Mouse (Mus musculus) layer of hippocampus, adult 9-10 months (tissue): ENCODE measurements around the gene Ppm1b.

Source experiments
- DNase-seq: peaks from one replicate; pipeline ENCODE4 v3.0.0; 2022; ENCODE audit warnings: low spot score

Ppm1b gene

GRCm38 (mm10) chr17:84958411-84958911 is 1.9 kb downstream of the Ppm1b start:
- no peak for DNase-seq

GRCm38 (mm10) chr17:84958986-84959664 is 2.6 kb downstream of the Ppm1b start:
- no peak for DNase-seq

- no peak for DNase-seq
These were observed 3.1 kb downstream of the Ppm1b start for GRCm38 (mm10) chr17:84959665-84960020.

GRCm38 (mm10) chr17:84960136-84960535 is 3.6 kb downstream of the Ppm1b start:
- no peak for DNase-seq

GRCm38 (mm10) chr17:84962046-84962445 is 5.5 kb downstream of the Ppm1b start:
- no peak for DNase-seq

- DNase-seq, result no peak
These were observed 7.1 kb downstream of the Ppm1b start for GRCm38 (mm10) chr17:84963651-84964050.

- DNase-seq, result no peak
These were observed 9.7 kb downstream of the Ppm1b start for GRCm38 (mm10) chr17:84966231-84966630.

- DNase-seq, result no peak
These were observed 10.5 kb downstream of the Ppm1b start for GRCm38 (mm10) chr17:84967045-84967444.

- DNase-seq, result no peak
These were observed 13.4 kb downstream of the Ppm1b start for GRCm38 (mm10) chr17:84969916-84970315.

GRCm38 (mm10) chr17:84981721-84982120 is 25.2 kb downstream of the Ppm1b start:
- no peak for DNase-seq

GRCm38 (mm10) chr17:84982735-84983134 is 26.2 kb downstream of the Ppm1b start:
- DNase-seq, result no peak

GRCm38 (mm10) chr17:84986368-84986767 is 29.8 kb downstream of the Ppm1b start:
- DNase-seq, result no peak

GRCm38 (mm10) chr17:84987834-84988410 is 31.4 kb downstream of the Ppm1b start:
- DNase-seq, result no peak

- no peak for DNase-seq
These were observed 32.0 kb downstream of the Ppm1b start for GRCm38 (mm10) chr17:84988514-84988913.

GRCm38 (mm10) chr17:84995844-84996243 is 39.3 kb downstream of the Ppm1b start:
- DNase-seq, result no peak

- no peak for DNase-seq
These were observed 41.1 kb downstream of the Ppm1b start for GRCm38 (mm10) chr17:84997639-84998038.

- DNase-seq, result no peak
These were observed 43.1 kb downstream of the Ppm1b start for GRCm38 (mm10) chr17:84999636-85000035.

- DNase-seq, result no peak
These were observed 56.9 kb downstream of the Ppm1b start for GRCm38 (mm10) chr17:85013485-85013884.

GRCm38 (mm10) chr17:85014632-85015031 is 58.1 kb downstream of the Ppm1b start:
- no peak for DNase-seq

GRCm38 (mm10) chr17:85018344-85018743 is 61.8 kb downstream of the Ppm1b start:
- DNase-seq, result no peak

- DNase-seq, result no peak
These were observed 62.3 kb downstream of the Ppm1b start for GRCm38 (mm10) chr17:85018794-85019193.

- DNase-seq, result no peak
These were observed 63.8 kb downstream of the Ppm1b start for GRCm38 (mm10) chr17:85020343-85020742.

- peak; percentile 55 for DNase-seq
These were observed 67.0 kb downstream of the Ppm1b start for GRCm38 (mm10) chr17:85023247-85024167.
